Mouse (Mus musculus) erythroblast, embryonic 14.5 days (primary cell): ENCODE measurements around the gene Shank2.

ENCODE experiments used
- GATA1 ChIP-seq: IDR thresholded peaks from 2 replicates; pipeline ENCODE4 v1.6.1; 2012; ENCODE audit warnings: low read length, inconsistent platforms, mixed read lengths
- TAL1 ChIP-seq: IDR thresholded peaks from 3 replicates; pipeline ENCODE4 v1.6.1; 2012; ENCODE audit warnings: low read length, inconsistent platforms, mixed read lengths

DNA sequence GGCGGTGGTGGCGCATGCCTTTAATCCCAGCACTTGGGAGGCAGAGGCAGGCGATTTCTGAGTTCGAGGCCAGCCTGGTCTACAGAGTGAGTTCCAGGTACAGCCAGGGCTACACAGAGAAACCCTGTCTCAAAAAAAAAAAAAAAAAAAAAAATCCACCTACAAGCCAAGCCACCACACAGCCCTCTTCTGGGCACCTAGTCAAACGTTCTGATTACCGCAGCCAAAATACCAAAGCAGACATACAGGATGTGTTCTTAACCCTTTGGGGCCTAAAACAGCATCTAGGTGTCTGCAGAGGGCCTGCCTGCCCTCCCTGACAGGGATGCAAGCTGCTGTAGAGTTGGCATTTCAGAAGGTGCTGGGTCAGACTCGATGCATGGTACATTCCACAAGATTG is 460.8 kb downstream of the Shank2 start:
- TF ChIP-seq TAL1 (no peak), GATA1 (no peak)
